Mouse (Mus musculus): ENCODE measurements at regions not wholly inside any gene's neighbourhood (a gene's known extent, or its start where the extent isn't known, plus 50 kb on each side); places are given as distances from the start of the nearest gene placed in this dataset.

- Histone ChIP-seq H3K4me2 (replicated peaks) (no peak overlapping the region), H3K27ac (no peak overlapping the region), H3K9me3 (no peaks in the 10 kb centered on the region), H3K4me1 (replicated peaks) (no peaks in the 10 kb centered on the region), H3K9ac (no peak overlapping the region), H3K4me3 (replicated peaks) (no peak overlapping the region), H3K36me3 (no peaks in the 10 kb centered on the region), H3K27me3 (replicated peaks) (no peaks in the 10 kb centered on the region)
- WGBS = 67% methylated on average over 4 of the region's 4 CpGs
- no peak for ATAC-seq
Measured at GRCm38 (mm10) chr17:79772219-79772618, 57.4 kb upstream of the Cyp1b1 start.

- Histone ChIP-seq H3K27me3 (replicated peaks) (no peaks in the 10 kb centered on the region), H3K9me3 (no peaks in the 10 kb centered on the region), H3K9ac (no peak overlapping the region), H3K36me3 (no peaks in the 10 kb centered on the region), H3K4me1 (replicated peaks) (no peaks in the 10 kb centered on the region), H3K4me3 (replicated peaks) (no peak overlapping the region), H3K27ac (no peak overlapping the region), H3K4me2 (replicated peaks) (no peak overlapping the region)
- 45% methylated on average over 10 of the region's 10 CpGs for WGBS
- ATAC-seq = no peak
Measured at GRCm38 (mm10) chr17:79771727-79772126, 56.9 kb upstream of the Cyp1b1 start.

- Histone ChIP-seq H3K27ac (no peak overlapping the region), H3K36me3 (no peaks in the 10 kb centered on the region), H3K9ac (no peak overlapping the region), H3K9me3 (no peaks in the 10 kb centered on the region), H3K4me1 (replicated peaks) (no peaks in the 10 kb centered on the region), H3K4me2 (replicated peaks) (no peak overlapping the region), H3K27me3 (replicated peaks) (no peaks in the 10 kb centered on the region), H3K4me3 (replicated peaks) (no peak overlapping the region)
- 79% methylated on average over 7 of the region's 7 CpGs for WGBS
- no peak for ATAC-seq
Measured at GRCm38 (mm10) chr17:79770911-79771310, 56.0 kb upstream of the Cyp1b1 start.

DNA sequence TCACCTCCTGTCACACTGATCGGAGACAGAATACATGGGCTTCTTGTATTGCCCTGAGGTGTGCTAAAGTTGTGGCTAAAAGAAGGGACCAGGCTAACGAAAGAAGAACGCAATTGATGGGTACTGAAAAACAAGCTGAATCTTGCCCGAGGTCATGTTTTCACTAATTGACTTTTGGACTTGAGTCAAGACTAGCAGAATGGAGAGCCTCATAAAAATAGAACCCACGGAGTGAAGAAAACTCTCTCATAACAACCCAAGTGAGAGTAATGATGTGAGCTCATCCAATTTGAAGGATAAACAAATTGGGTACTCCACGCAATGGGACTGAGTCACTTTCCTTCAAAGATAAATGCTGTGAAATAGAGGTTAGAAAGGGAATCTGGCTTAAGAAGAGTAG lies 55.0 kb upstream of the Cyp1b1 start:
- WGBS = 67% methylated on average over 6 of the region's 6 CpGs
- H3K9ac ChIP-seq = no peak overlapping the region
- H3K4me2 ChIP-seq (replicated peaks) = no peak overlapping the region
- no peaks in the 10 kb centered on the region for H3K9me3 ChIP-seq
- no peaks in the 10 kb centered on the region for H3K36me3 ChIP-seq
- no peak for ATAC-seq
- H3K4me1 ChIP-seq (replicated peaks) = no peaks in the 10 kb centered on the region
- no peak overlapping the region for H3K27ac ChIP-seq
- H3K27me3 ChIP-seq (replicated peaks) = no peaks in the 10 kb centered on the region
- no peak overlapping the region for H3K4me3 ChIP-seq (replicated peaks)

- Histone ChIP-seq H3K27me3 (replicated peaks) (no peaks in the 10 kb centered on the region), H3K9ac (no peak overlapping the region), H3K9me3 (no peaks in the 10 kb centered on the region), H3K36me3 (no peaks in the 10 kb centered on the region), H3K4me2 (replicated peaks) (no peak overlapping the region), H3K27ac (no peak overlapping the region), H3K4me1 (replicated peaks) (no peaks in the 10 kb centered on the region), H3K4me3 (replicated peaks) (no peak overlapping the region)
- no peak for ATAC-seq
- 59% methylated on average over 2 of the region's 2 CpGs for WGBS
Measured at GRCm38 (mm10) chr17:79768080-79768479, 53.2 kb upstream of the Cyp1b1 start.

DNA sequence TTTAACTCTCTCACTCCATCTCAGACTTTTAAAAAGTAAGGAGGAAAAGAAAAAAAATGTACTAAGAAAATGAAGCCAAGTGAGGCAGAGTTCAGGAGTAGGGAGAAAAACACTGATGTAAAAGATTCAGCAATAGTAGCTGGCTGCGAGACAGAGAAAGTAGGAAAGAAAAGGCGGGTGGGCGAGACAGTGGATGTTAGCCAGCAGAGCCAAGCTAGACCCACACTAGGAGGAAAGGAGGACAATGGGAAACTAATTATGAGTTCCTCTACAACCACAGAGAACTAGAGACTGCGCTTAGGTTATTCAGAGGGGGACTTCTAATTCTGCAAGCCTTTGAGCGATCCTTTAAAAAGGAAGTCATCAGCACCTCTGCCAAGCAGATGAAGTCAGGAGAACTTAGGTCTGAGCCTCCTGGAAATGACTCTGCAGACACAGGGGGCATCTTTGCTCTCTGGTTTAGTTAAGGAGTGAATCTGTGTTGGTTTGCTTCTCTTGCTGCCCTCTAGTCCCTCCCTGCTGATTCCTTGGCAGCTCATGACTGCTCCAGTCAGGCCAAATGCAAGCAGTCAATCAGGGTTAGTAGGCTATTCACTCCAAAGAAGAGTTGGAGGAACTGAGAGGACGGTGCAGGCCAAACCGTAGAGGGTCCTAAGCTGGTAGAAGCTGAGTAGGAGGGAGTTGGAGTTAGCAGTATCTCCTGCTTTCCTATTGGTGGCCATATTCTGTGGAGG lies 50.4 kb upstream of the Cyp1b1 start:
- Histone ChIP-seq H3K4me3 (replicated peaks) (no peak overlapping the region), H3K36me3 (no peaks in the 10 kb centered on the region), H3K4me1 (replicated peaks) (no peaks in the 10 kb centered on the region), H3K9ac (no peak overlapping the region), H3K4me2 (replicated peaks) (no peak overlapping the region), H3K27me3 (replicated peaks) (no peaks in the 10 kb centered on the region), H3K9me3 (no peaks in the 10 kb centered on the region), H3K27ac (no peak overlapping the region)
- WGBS = 83% methylated on average over 7 of the region's 7 CpGs
- no peak for ATAC-seq

All from intestine, embryonic 15.5 days (tissue).